Mouse (Mus musculus) liver, embryonic 18 days (tissue): ENCODE data around the gene Mchr1. TPM values are rescaled to one million over a fixed set of nuclear protein-coding genes. Genes with fewer than 3 reads are reported as not detected.

ENCODE experiments used
- polyA plus RNA-seq: library from polyadenylated mRNA; depleted of rRNA; stranded (reverse); fragments of >200 nt; gene quantifications from 2 replicates; pipeline ENCODE4 v1.2.3, GENCODE M21; 2012; rRNA removed

Gene Mchr1
- 3.6 and 7.6 TPM in 2 replicates for polyA plus RNA-seq

DNA sequence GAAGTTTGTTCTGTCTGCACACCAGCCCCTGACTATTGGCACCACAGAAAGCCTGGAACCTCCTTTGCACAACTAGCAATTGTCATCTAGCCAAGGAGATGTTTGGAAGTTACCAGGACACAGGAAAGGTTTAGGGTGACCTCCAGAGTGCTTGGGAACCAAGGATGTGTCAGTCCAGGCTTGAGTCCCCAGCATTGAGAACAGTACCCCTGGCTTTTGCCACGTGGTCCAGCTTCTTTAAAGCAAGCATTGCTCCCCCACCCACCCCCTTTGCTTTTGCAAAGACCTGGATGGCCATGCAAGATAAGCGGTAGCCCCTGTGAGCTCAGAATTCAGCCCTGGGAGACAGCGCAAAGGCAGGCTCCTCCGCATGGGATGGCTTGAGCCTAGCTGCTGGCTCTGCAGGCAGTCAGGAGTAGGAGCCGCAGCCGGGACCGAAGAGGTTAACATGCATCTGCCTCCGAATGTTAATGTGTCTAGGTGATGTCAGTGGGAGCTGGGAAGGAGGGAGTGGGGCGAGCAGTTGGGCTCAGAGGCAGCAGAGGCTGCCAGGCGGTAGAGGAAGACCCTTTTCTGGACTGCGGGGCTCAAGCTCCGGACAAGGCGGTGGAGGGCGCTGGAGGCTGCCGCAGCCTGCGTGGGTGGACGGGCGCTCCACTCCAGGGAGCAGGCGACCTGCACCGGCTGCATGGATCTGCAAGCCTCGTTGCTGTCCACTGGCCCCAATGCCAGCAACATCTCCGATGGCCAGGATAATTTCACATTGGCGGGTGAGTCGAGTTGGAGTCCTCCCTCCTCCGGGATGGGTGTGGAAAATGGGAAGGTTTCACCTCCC lies at the start of gene Mchr1:
Gene Mchr1, plus strand, starts transcription at position 414 of the 835 bp plus-strand sequence.

GRCm38 (mm10) chr15:81190630-81191178 lies 44.6 kb upstream of the Mchr1 start, which contains the start of gene Mrtfa:
TSS of gene Mrtfa (minus strand) at chr15:81190757.

Other genes starting within 250 kb of the Mchr1 start
- gene Mrtfa, start 44.7 kb upstream of the Mchr1 start, polyA plus RNA-seq: 4.4 and 6.0 TPM in 2 replicates
- gene Slc25a17, start 125.3 kb downstream of the Mchr1 start, polyA plus RNA-seq: 34.3 and 36.2 TPM in 2 replicates
- 27.6 and 28.8 TPM in 2 replicates for gene St13, start 164.6 kb downstream of the Mchr1 start, polyA plus RNA-seq
- gene Xpnpep3, start 164.6 kb downstream of the Mchr1 start, polyA plus RNA-seq: 3.1 and 3.8 TPM in 2 replicates
- 0.03 and 0.04 TPM in 2 replicates for gene Dnajb7, start 172.8 kb downstream of the Mchr1 start, polyA plus RNA-seq
- gene Rbx1, start 230.8 kb downstream of the Mchr1 start, polyA plus RNA-seq: 58.5 and 71.9 TPM in 2 replicates